Mouse (Mus musculus) midbrain, embryonic 15.5 days (tissue): Measurements from ENCODE around the gene Irak3. TPM values are rescaled to one million over a fixed set of nuclear protein-coding genes. Genes with fewer than 3 reads are reported as not detected.
A peak's percentile ranks its signal among the peaks of the same experiment; 100 is the strongest.
"Not testable (repeated sequence)": the region's sequence is repeated elsewhere in the genome, so short reads cannot be mapped to it uniquely, and the experiment has no call there.

Experiments used
- ATAC-seq: fragments of 200-750 bp; cut with Nextera tagmentation; replicated peaks from 2 replicates; pipeline ENCODE4 v1.8.0; 2017; ENCODE audit warnings: moderate TSS enrichment
- H3K27ac ChIP-seq: fragments of 300-500 bp; sonication (generic); 2 replicates; pipeline ENCODE4 v1.5.1; 2015; ENCODE audit warnings: mild to moderate bottlenecking, inconsistent platforms
- H3K27me3 ChIP-seq: fragments of 300-500 bp; sonication (generic); replicated peaks from 2 replicates; pipeline ENCODE4 v1.6.1; 2015; ENCODE audit warnings: inconsistent platforms
- H3K36me3 ChIP-seq: fragments of 300-500 bp; sonication (generic); replicated peaks from 2 replicates; pipeline ENCODE4 v1.6.1; 2015; ENCODE audit warnings: inconsistent platforms
- H3K4me1 ChIP-seq: fragments of 300-500 bp; sonication (generic); 2 replicates; pipeline ENCODE4 v1.6.1; 2015; ENCODE audit warnings: inconsistent platforms
- H3K4me2 ChIP-seq: fragments of 300-500 bp; sonication (generic); 2 replicates; pipeline ENCODE4 v1.6.1; 2015; ENCODE audit warnings: inconsistent platforms, mild to moderate bottlenecking, moderate library complexity
- H3K4me3 ChIP-seq: fragments of 300-500 bp; sonication (generic); 2 replicates; pipeline ENCODE4 v1.5.1; 2015; ENCODE audit warnings: mild to moderate bottlenecking, inconsistent platforms
- H3K9ac ChIP-seq: fragments of 300-500 bp; sonication (generic); 2 replicates; pipeline ENCODE4 v1.6.1; 2015; ENCODE audit warnings: mild to moderate bottlenecking, inconsistent platforms
- H3K9me3 ChIP-seq: fragments of 300-500 bp; sonication (generic); 2 replicates; pipeline ENCODE4 v1.6.1; 2016; ENCODE audit warnings: inconsistent platforms
- WGBS: fragments of 180-500 bp; shearing (Covaris S2); methylation state at CpG from one replicate; pipeline ENCODE4 v1.1.7; 2015; ENCODE audit warnings: mixed read lengths; 5-methylcytosine and 5-hydroxymethylcytosine counted together
- polyA plus RNA-seq: library from polyadenylated mRNA; unstranded; fragments of >200 nt; fragmentation: Nextera tagmentation; extraction: Ambion mirVana; gene quantifications from 2 replicates; pipeline ENCODE4 v1.2.1, GENCODE M21; 2015

The Irak3 gene
- polyA plus RNA-seq, 1 experiment from 2014 or later: 0.19 TPM

- Histone ChIP-seq H3K4me2 (no peak overlapping the region), H3K27ac (no peak overlapping the region), H3K9ac (no peak overlapping the region), H3K4me1 (no peaks in the 10 kb centered on the region), H3K4me3 (no peak overlapping the region), H3K9me3 (no peaks in the 10 kb centered on the region), H3K27me3 (no peaks in the 10 kb centered on the region), H3K36me3 (peaks cover 7% of the 10 kb centered on the region; the same call in 1 of the 2 replicates)
- 86% methylated on average over 7 of the region's 7 CpGs for WGBS
- no peak for ATAC-seq
Observed at GRCm38 (mm10) chr10:120220776-120221175, 18.8 kb upstream of the Irak3 start.

GRCm38 (mm10) chr10:120219578-120220359 is 17.8 kb upstream of the Irak3 start:
- no peaks in the 10 kb centered on the region for H3K27me3 ChIP-seq
- ATAC-seq: no peak
- no peaks in the 10 kb centered on the region for H3K9me3 ChIP-seq
- no peak overlapping the region for H3K4me2 ChIP-seq
- WGBS: 82% methylated on average over 14 of the region's 14 CpGs
- H3K36me3 ChIP-seq: peaks cover 10% of the 10 kb centered on the region; the same call in 1 of the 2 replicates
- no peak overlapping the region for H3K27ac ChIP-seq
- no peaks in the 10 kb centered on the region for H3K4me1 ChIP-seq
- no peak overlapping the region for H3K4me3 ChIP-seq
- no peak overlapping the region for H3K9ac ChIP-seq

GRCm38 (mm10) chr10:120218996-120219395 is 17.1 kb upstream of the Irak3 start:
- Histone ChIP-seq H3K9me3 (no peaks in the 10 kb centered on the region), H3K4me3 (no peak overlapping the region), H3K4me1 (no peaks in the 10 kb centered on the region), H3K4me2 (no peak overlapping the region), H3K27me3 (no peaks in the 10 kb centered on the region), H3K27ac (no peak overlapping the region), H3K9ac (no peak overlapping the region), H3K36me3 (peaks cover 10% of the 10 kb centered on the region; the same call in 1 of the 2 replicates)
- no peak for ATAC-seq
- 91% methylated on average over 10 of the region's 10 CpGs for WGBS

DNA sequence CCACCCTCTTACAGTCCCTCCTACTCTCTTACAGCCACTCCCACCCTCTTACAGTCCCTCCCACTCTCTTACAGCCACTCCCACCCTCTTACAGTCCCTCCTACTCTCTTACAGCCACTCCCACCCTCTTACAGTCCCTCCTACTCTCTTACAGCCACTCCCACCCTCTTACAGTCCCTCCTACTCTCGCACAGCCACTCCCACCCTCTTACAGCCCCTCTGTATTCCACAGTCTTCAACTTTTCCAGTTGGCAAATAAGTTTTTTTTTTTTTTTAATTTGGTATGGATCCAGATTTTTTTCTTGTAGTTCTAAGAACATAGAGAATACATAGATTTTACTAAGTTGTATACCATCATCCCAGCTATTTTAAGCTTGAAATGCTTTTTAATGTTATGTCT is 15.2 kb upstream of the Irak3 start:
- H3K36me3 ChIP-seq, H3K9me3 ChIP-seq, H3K9ac ChIP-seq, H3K4me3 ChIP-seq, H3K27me3 ChIP-seq, H3K27ac ChIP-seq, H3K4me2 ChIP-seq, ATAC-seq, H3K4me1 ChIP-seq: not testable (repeated sequence)
- 78% methylated on average over 1 of the region's 1 CpGs for WGBS

DNA sequence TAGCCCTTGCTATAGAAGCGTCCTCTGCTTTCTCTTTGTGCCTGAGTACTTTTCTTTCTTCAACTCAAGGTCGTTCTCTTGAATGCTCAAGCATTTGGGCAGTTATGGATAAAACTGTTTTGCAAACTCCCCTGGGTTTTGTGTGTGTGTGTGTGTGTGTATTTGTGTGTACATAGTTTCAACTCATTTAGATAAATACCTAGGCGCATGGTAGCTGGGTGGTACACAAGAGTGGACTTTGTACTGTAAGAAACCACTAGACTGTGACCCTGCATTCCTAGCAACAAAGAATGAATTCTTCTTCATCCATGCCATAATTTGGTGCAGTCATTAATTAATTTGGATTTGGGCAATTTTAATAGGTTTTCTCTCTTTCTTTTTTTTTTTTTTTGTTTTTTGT is 8.2 kb upstream of the Irak3 start:
- peak overlapping the region; percentile 71; the same call in 1 of the 2 replicates for H3K4me2 ChIP-seq
- H3K4me3 ChIP-seq: no peak overlapping the region
- 94% methylated on average over 3 of the region's 3 CpGs for WGBS

GRCm38 (mm10) chr10:120209539-120209925 is 7.6 kb upstream of the Irak3 start:
- no peak overlapping the region for H3K27ac ChIP-seq
- H3K9me3 ChIP-seq: no peaks in the 10 kb centered on the region
- H3K36me3 ChIP-seq: no peaks in the 10 kb centered on the region
- H3K4me1 ChIP-seq: peaks cover 11% of the 10 kb centered on the region
- H3K9ac ChIP-seq: no peak overlapping the region
- 78% methylated on average over 6 of the region's 6 CpGs for WGBS
- H3K4me3 ChIP-seq: peak overlapping the region; percentile 83
- peak overlapping the region; percentile 71 for H3K4me2 ChIP-seq
- no peaks in the 10 kb centered on the region for H3K27me3 ChIP-seq
- no peak for ATAC-seq

More for the DNA sequence above, 8.2 kb upstream of the Irak3 start:
- Histone ChIP-seq H3K36me3 (no peaks in the 10 kb centered on the region), H3K9me3 (no peaks in the 10 kb centered on the region), H3K4me1 (peaks cover 11% of the 10 kb centered on the region), H3K9ac (no peak overlapping the region), H3K27me3 (no peaks in the 10 kb centered on the region), H3K27ac (no peak overlapping the region)
- ATAC-seq: no peak

- peak overlapping the region; percentile 71 for H3K9ac ChIP-seq
- peaks cover 11% of the 10 kb centered on the region for H3K4me1 ChIP-seq
- 4% methylated on average over 53 of the region's 53 CpGs for WGBS
- no peaks in the 10 kb centered on the region for H3K27me3 ChIP-seq
- H3K27ac ChIP-seq: peak overlapping the region; percentile 56; the same call in 1 of the 2 replicates
- peak; percentile 93 for ATAC-seq
- H3K4me3 ChIP-seq: peak overlapping the region; percentile 83
- H3K36me3 ChIP-seq: no peaks in the 10 kb centered on the region
- peak overlapping the region; percentile 71 for H3K4me2 ChIP-seq
- no peaks in the 10 kb centered on the region for H3K9me3 ChIP-seq
Observed at GRCm38 (mm10) chr10:120208575-120209538, 6.9 kb upstream of the Irak3 start.

GRCm38 (mm10) chr10:120208015-120208414 is 6.1 kb upstream of the Irak3 start:
- no peaks in the 10 kb centered on the region for H3K9me3 ChIP-seq
- 87% methylated on average over 8 of the region's 8 CpGs for WGBS
- H3K4me3 ChIP-seq: no peak overlapping the region
- no peak overlapping the region for H3K4me2 ChIP-seq
- no peak overlapping the region for H3K27ac ChIP-seq
- no peaks in the 10 kb centered on the region for H3K36me3 ChIP-seq
- H3K4me1 ChIP-seq: peaks cover 11% of the 10 kb centered on the region
- ATAC-seq: no peak
- H3K9ac ChIP-seq: no peak overlapping the region
- H3K27me3 ChIP-seq: no peaks in the 10 kb centered on the region

DNA sequence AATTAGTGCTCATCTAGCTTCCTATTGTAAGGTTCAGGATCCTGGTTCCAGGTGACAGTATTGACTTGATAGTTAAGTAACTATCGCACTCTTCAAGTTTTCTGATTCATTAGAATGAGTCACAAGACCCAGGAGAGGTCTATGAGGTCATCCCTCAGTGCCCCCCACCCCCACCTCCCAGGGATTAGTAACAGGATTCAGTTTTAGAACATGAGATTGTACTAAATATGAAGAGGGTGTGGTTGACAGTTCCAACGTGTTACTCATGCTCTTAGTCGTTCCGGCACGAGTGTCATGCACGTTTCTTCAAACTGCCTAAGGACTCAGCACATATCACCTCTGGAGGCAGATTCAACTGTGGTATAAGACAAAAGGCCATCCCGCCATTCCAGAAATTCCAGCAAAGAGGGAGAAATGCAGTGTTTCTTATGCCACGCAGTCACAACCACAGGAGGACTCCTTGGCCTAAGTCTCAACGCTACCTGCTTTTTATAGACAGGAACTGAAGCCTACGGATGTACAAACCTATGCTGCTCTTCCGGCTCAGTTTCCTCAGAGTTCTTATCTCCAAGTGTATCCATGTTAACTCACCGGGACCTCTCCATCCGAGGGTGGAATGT is 2.8 kb upstream of the Irak3 start:
- no peak overlapping the region for H3K27ac ChIP-seq
- 86% methylated on average over 13 of the region's 13 CpGs for WGBS
- 0 out of 2 replicates have a peak, but pooled peaks cover 10% of the 10 kb centered on the region for H3K27me3 ChIP-seq
- H3K4me3 ChIP-seq: no peak overlapping the region
- no peak for ATAC-seq
- H3K4me2 ChIP-seq: no peak overlapping the region
- H3K9me3 ChIP-seq: no peaks in the 10 kb centered on the region
- H3K4me1 ChIP-seq: peaks cover 15% of the 10 kb centered on the region
- H3K9ac ChIP-seq: no peak overlapping the region
- H3K36me3 ChIP-seq: no peaks in the 10 kb centered on the region

DNA sequence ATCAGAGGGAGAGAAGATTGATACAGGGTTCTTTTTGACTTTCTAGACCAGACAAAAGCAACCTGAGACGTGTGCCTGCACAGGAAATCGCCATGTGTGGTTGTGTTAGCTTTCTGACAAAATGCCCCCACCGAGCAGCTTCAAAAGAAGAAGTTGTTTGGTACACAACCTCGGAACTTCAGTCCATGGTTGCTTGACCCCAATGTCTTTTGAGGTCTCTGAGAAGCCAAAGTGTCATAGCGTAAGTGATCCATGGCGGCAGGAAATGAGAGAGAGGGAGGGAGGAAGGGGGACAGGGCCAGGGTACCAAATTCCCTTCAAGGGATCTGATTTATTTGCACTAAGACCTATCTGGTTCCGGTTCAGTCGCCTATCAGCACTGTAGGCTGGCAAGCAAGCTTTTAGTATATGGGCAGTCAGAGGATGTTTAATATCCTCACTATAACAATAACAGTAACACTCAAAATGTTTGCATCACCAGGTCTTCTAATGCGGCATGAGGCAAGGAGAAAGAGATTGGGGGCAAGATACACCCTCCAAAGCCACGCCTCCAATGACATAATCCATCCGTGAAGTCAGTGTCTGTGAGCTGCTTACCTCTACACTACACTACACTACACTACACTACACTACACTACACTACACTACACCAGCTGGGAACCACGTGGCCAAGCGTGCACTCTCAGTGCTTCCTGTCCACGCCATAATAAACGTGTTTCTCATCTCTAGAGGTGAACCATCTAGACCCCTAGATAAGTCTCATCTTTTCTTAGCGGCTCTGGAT is 729 bp upstream of the Irak3 start:
- no peak overlapping the region for H3K9ac ChIP-seq
- H3K4me2 ChIP-seq: no peak overlapping the region
- WGBS: 77% methylated on average over 16 of the region's 16 CpGs
- no peaks in the 10 kb centered on the region for H3K36me3 ChIP-seq
- no peak overlapping the region for H3K4me3 ChIP-seq
- peaks cover 9% of the 10 kb centered on the region for H3K4me1 ChIP-seq
- 0 out of 2 replicates have a peak, but pooled peaks cover 10% of the 10 kb centered on the region for H3K27me3 ChIP-seq
- 0 out of 2 replicates have a peak, but pooled peaks have one; percentile 30 for ATAC-seq
- H3K27ac ChIP-seq: no peak overlapping the region
- H3K9me3 ChIP-seq: no peaks in the 10 kb centered on the region

DNA sequence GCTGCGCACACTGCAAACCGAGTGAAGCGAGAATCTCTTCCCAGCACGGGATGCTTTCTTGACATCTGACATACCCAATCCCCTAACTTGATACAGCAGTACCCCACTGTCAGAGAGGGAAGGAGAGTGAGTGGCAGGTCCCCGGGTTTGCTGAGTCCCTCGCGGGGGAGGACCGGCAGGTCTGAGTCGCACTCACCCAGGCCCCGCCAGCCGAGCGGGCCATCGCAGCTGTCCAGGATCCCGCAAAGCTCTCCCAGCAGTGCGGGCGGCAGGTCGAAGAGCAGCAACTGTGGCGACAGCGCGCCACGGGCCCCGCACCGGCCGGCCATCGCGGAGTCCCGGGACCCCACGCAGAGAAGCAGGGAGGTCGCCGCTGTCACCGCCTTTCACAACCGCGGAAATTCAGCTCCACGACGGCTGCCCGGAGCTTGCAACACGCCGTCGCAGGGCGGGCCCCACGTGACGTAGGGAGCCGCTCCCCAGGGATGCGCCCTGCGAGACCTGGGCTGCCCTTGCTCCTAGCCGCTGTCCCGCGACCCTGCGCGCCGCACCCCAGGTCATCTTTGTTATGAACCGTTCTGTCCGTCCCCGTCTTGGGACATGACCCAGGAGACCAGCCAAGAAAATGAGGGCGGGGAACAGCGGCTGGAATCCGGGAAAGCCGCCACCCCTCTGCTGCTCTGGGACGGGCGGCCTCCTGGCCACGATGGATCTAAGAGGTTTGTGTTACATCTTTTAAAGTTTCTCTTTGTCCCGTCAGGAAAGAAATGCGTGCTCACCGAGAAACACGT is 604 bp downstream of the Irak3 start, which contains the start of gene Tmbim4:
Gene Tmbim4 (plus strand): TSS at position 460 of the 791 bp plus-strand sequence.
- Histone ChIP-seq H3K4me3 (peak within 1 kb of the TSS; percentile 36), H3K36me3 (no peaks in the 10 kb centered on the region), H3K9ac (peak within 1 kb of the TSS; percentile 11; the same call in 1 of the 2 replicates), H3K27me3 (0 out of 2 replicates have a peak, but pooled peaks cover 10% of the 10 kb centered on the region), H3K4me2 (peak within 1 kb of the TSS; percentile 62), H3K9me3 (no peaks in the 10 kb centered on the region), H3K27ac (no peak within 1 kb of the TSS), H3K4me1 (peaks cover 9% of the 10 kb centered on the region)
- 1% methylated on average over 65 of the region's 65 CpGs for WGBS
- ATAC-seq: no peak; the same call in 1 of the 2 replicates
